Comparison of ENCODE assay signal across 22 mouse cellular contexts in genomic region chr11:10481007-10481698, GRCm38 (mm10).
"Had no signal": no experiment of that assay in that cellular context is flagged by ENCODE, and none has a peak within 500 bp of the region (broad histone marks: within the 10 kb centered on the region; RNA-seq: fewer than 3 reads in every experiment).

No protein-coding gene starts in this region.

- H3K9ac ChIP-seq: liver, embryonic 15.5 days; liver, postnatal 0 days; lung, embryonic 15.5 days; midbrain, embryonic 13.5 days; neural tube, embryonic 13.5 days; neural tube, embryonic 15.5 days had no signal

- DNase-seq: liver, postnatal 0 days; lung, adult 2 months; lung, postnatal 14 days; lung, postnatal 36 days; retina, postnatal 1 day; right cerebral cortex, adult 18-20 months; right cerebral cortex, postnatal 25 days; right cerebral cortex, postnatal 4 days; spleen, adult 18-20 months; thymus, adult 2 months; thymus, postnatal 25 days; thymus, postnatal 4 days had no signal

- ATAC-seq: liver, postnatal 0 days; lung, postnatal 0 days; midbrain, embryonic 13.5 days; midbrain, embryonic 16.5 days had no signal

- H3K9me3 ChIP-seq: liver, embryonic 15.5 days; lung, embryonic 15.5 days; midbrain, embryonic 10.5 days; midbrain, embryonic 13.5 days; neural tube, embryonic 13.5 days; neural tube, embryonic 15.5 days had no signal

- H3K4me2 ChIP-seq: liver, embryonic 15.5 days; lung, embryonic 15.5 days; midbrain, embryonic 13.5 days; neural tube, embryonic 13.5 days; neural tube, embryonic 15.5 days had no signal

- H3K36me3 ChIP-seq: liver, embryonic 15.5 days; lung, embryonic 15.5 days; midbrain, embryonic 10.5 days; midbrain, embryonic 13.5 days; neural tube, embryonic 13.5 days; neural tube, embryonic 15.5 days had no signal

- H3K4me3 ChIP-seq: liver, embryonic 15.5 days; lung, embryonic 15.5 days; midbrain, embryonic 10.5 days; midbrain, embryonic 13.5 days; myocyte; neural tube, embryonic 13.5 days; neural tube, embryonic 15.5 days had no signal

- H3K27ac ChIP-seq: liver, embryonic 15.5 days; lung, embryonic 15.5 days; macrophage; midbrain, embryonic 10.5 days; midbrain, embryonic 13.5 days; neural tube, embryonic 13.5 days; neural tube, embryonic 15.5 days had no signal

- H3K4me1 ChIP-seq: liver, embryonic 15.5 days; lung, embryonic 15.5 days; midbrain, embryonic 10.5 days; midbrain, embryonic 13.5 days; neural tube, embryonic 13.5 days; neural tube, embryonic 15.5 days had no signal

- H3K27me3 ChIP-seq: liver, embryonic 15.5 days; lung, embryonic 15.5 days; midbrain, embryonic 13.5 days; neural tube, embryonic 13.5 days; neural tube, embryonic 15.5 days had no signal
